Mouse (Mus musculus) urinary bladder, postnatal 14 days (tissue): ENCODE results near the gene Dnajc3.
"Not testable (repeated sequence)": the region's sequence is repeated elsewhere in the genome, so short reads cannot be mapped to it uniquely, and the experiment has no call there.

Experiments
- DNase-seq: peaks from one replicate; pipeline ENCODE4 v3.0.0; 2021; ENCODE audit warnings: low spot score

Gene Dnajc3

GRCm38 (mm10) chr14:118931181-118931580, 6.6 kb upstream of the Dnajc3 start:
- no peak for DNase-seq

GRCm38 (mm10) chr14:118932956-118933355, 4.8 kb upstream of the Dnajc3 start:
- DNase-seq = no peak

- DNase-seq = no peak
These were observed 3.1 kb upstream of the Dnajc3 start for GRCm38 (mm10) chr14:118934686-118935085.

- DNase-seq = no peak
These were observed 1.5 kb upstream of the Dnajc3 start for GRCm38 (mm10) chr14:118936236-118936635.

- DNase-seq = no peak
These were observed 824 bp upstream of the Dnajc3 start for GRCm38 (mm10) chr14:118936952-118937351.

- DNase-seq = no peak
These were observed 775 bp downstream of the Dnajc3 start for GRCm38 (mm10) chr14:118938551-118938950.

GRCm38 (mm10) chr14:118940796-118941495, 3.2 kb downstream of the Dnajc3 start:
- no peak for DNase-seq

GRCm38 (mm10) chr14:118942076-118942475, 4.3 kb downstream of the Dnajc3 start:
- DNase-seq = no peak

- DNase-seq = no peak
These were observed 6.9 kb downstream of the Dnajc3 start for GRCm38 (mm10) chr14:118944702-118945101.

GRCm38 (mm10) chr14:118948841-118949240, 11.1 kb downstream of the Dnajc3 start:
- no peak for DNase-seq

GRCm38 (mm10) chr14:118951912-118952583, 14.3 kb downstream of the Dnajc3 start:
- DNase-seq = no peak

GRCm38 (mm10) chr14:118958010-118958409, 20.2 kb downstream of the Dnajc3 start:
- DNase-seq = no peak

GRCm38 (mm10) chr14:118965356-118966000, 27.7 kb downstream of the Dnajc3 start:
- no peak for DNase-seq

GRCm38 (mm10) chr14:118967646-118968045, 29.9 kb downstream of the Dnajc3 start:
- no peak for DNase-seq

- no peak for DNase-seq
These were observed 34.5 kb downstream of the Dnajc3 start for GRCm38 (mm10) chr14:118972268-118972667.

- DNase-seq = no peak
These were observed 39.5 kb downstream of the Dnajc3 start for GRCm38 (mm10) chr14:118977136-118977816.

- DNase-seq = no peak
These were observed 42.0 kb downstream of the Dnajc3 start for GRCm38 (mm10) chr14:118979571-118980325.

GRCm38 (mm10) chr14:118980358-118980757, 42.6 kb downstream of the Dnajc3 start:
- DNase-seq = no peak

GRCm38 (mm10) chr14:118980890-118981289, 43.1 kb downstream of the Dnajc3 start:
- no peak for DNase-seq

GRCm38 (mm10) chr14:118981711-118982428, 44.1 kb downstream of the Dnajc3 start:
- not testable (repeated sequence) for DNase-seq

GRCm38 (mm10) chr14:118982429-118983045, 44.8 kb downstream of the Dnajc3 start:
- DNase-seq = not testable (repeated sequence)
